Mouse (Mus musculus): ENCODE measurements around the gene Rhoq.

- TF ChIP-seq POLR2A (IDR thresholded peaks at IDR 0.05; ENCODE audit: borderline replicate concordance, insufficient read depth, low read length) (no peak), CTCF (IDR thresholded peaks at IDR 0.05; ENCODE audit: borderline replicate concordance, insufficient read depth, low read depth, low read length) (no peak)
Measured at GRCm38 (mm10) chr17:86943158-86943557, 19.7 kb upstream of the Rhoq start.

Data from cerebellum, adult 2 months (tissue).